Mouse (Mus musculus): ENCODE data around the gene S1pr5.

DNA sequence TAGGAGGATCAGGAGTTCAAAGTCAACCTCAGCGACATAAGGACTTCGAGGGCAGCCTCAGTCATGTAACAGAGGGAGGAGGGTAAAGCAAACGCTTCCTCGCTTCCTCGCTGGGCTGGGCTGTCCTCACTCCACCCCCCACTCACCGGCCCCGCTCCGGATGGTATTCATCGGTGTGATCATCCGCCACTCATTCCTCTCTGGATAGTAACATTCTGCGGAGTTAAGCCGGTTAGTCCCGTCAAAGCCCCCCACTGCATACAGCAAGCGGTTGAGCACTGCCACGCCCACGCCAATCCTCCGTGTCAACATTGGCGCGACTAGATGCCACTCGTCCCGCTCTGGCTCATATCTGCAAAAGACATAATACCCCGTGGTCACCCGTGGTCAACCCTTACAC lies 16.7 kb downstream of the S1pr5 start:
- TF ChIP-seq CTCF (IDR thresholded peaks at IDR 0.05; ENCODE audit: low read depth), result no peak
- no peak for TF ChIP-seq EP300 (IDR thresholded peaks at IDR 0.05; ENCODE audit: low read depth)
